Comparison of ENCODE assay signal across 18 mouse cellular contexts in the genomic region with DNA sequence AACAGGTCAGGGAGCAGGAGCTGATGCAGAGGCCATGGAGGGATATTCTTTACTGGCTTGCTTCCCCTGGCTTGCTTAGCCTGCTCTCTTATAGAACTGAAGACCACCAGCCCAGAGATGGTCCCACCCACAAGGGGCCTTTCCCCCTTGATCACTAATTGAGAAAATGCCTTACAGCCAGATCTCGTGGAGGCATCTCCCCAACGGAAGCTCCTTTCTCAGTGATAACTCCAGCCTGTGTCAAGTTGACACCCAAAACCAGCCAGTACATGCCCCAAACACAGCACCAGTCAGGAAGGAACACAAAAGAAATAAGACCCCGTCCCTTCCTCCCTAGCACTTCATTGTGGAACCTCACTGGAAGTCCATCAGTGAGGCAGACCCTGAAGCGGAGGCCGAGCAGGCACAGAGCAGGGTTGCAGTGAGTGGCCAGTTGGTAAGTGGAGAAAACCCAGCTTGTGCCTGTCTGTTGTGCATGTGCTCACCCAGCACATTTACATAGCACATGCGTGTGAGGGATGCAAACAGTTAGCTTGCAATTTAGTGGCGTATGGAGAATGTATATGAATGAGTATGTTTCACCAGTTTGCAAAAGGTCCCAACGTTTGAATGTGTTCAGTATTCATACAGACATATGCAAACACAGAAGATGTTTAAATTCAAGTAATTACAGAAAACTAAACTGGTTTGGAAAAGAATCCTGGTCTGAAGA.
"Had no signal": no experiment of that assay in that cellular context is flagged by ENCODE, and none has a peak within 500 bp of the region (broad histone marks: within the 10 kb centered on the region; RNA-seq: fewer than 3 reads in every experiment).

No protein-coding gene starts in this region.

- H3K27ac ChIP-seq: midbrain, embryonic 10.5 days; midbrain, embryonic 13.5 days; midbrain, embryonic 15.5 days; neural tube, embryonic 13.5 days; neural tube, embryonic 15.5 days had no signal

- ATAC-seq: midbrain, embryonic 13.5 days; midbrain, embryonic 15.5 days had no signal

- H3K27me3 ChIP-seq: midbrain, embryonic 13.5 days; midbrain, embryonic 15.5 days; neural tube, embryonic 13.5 days; neural tube, embryonic 15.5 days had no signal

- H3K4me3 ChIP-seq: midbrain, embryonic 10.5 days; midbrain, embryonic 13.5 days; midbrain, embryonic 15.5 days; myocyte; neural tube, embryonic 13.5 days; neural tube, embryonic 15.5 days had no signal

- DNase-seq: lung, adult 18-20 months; lung, embryonic 14.5 days; lung, postnatal 10 days; lung, postnatal 4 days; retina, postnatal 1 day; right cerebral cortex, adult 18-20 months; right cerebral cortex, postnatal 25 days; right cerebral cortex, postnatal 4 days; spleen, adult 18-20 months; thymus, adult 18-20 months; thymus, postnatal 14 days; thymus, postnatal 36 days had no signal

- H3K9me3 ChIP-seq: midbrain, embryonic 10.5 days; midbrain, embryonic 13.5 days; midbrain, embryonic 15.5 days; neural tube, embryonic 13.5 days; neural tube, embryonic 15.5 days had no signal

- H3K36me3 ChIP-seq: midbrain, embryonic 10.5 days; midbrain, embryonic 13.5 days; midbrain, embryonic 15.5 days; neural tube, embryonic 13.5 days; neural tube, embryonic 15.5 days had no signal

- H3K9ac ChIP-seq: lung, embryonic 14.5 days; midbrain, embryonic 13.5 days; midbrain, embryonic 15.5 days; neural tube, embryonic 13.5 days; neural tube, embryonic 15.5 days had no signal

- H3K4me2 ChIP-seq: lung, embryonic 14.5 days; midbrain, embryonic 13.5 days; midbrain, embryonic 15.5 days; neural tube, embryonic 13.5 days; neural tube, embryonic 15.5 days had no signal

- H3K4me1 ChIP-seq: midbrain, embryonic 10.5 days; midbrain, embryonic 13.5 days; midbrain, embryonic 15.5 days; neural tube, embryonic 13.5 days; neural tube, embryonic 15.5 days had no signal
